Mouse (Mus musculus): Measurements from ENCODE around the gene B3gnt6.

DNA sequence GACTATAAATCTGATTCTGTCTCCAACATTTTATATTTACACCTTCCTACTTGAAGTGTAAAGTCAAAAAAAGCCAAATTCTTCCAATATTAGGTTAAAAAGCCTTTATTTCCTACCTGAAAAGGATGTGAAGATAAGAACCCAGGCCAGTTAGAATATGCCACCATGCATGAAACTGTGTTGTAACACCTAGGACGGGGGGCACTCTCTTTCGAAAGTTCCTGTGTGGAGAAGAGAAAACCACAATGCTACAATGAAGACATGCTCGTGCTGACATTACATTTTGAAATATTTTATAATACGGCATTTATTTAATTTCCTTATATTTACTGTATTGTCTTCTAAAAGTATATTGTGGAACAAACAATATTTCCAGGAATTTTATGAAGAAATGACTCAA is 24.5 kb upstream of the B3gnt6 start:
- TF ChIP-seq POLR2A (IDR thresholded peaks at IDR 0.05; ENCODE audit: extremely low read depth, insufficient read depth, low read length) (no peak), CTCF (IDR thresholded peaks at IDR 0.05; ENCODE audit: extremely low read depth, insufficient read depth, low read length) (no peak)
